8 mouse cellular contexts compared by ENCODE assay signal in the genomic region with DNA sequence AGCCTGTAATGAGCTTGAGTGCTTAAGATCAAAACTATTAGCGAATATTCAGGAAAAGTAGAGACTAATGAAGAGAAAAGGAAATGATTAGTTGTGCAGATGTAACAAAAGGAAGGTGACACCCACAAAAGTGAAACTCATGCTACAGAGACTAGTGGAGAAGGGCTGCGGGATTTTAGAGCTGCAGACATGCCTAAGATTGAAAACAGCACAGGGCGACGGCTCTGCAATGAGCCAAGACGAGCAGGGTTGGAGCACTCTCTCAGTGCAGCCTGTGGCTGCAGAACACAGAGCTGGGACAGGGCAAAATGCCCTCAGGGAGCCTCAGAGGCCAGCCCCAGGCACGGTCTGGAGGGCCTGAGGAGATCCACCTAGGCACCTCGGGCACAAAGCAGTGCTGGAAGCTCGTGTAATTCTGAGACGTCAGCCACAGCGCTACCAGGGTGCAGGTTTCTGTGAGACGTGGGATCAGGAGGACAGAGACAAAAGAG. TPM values are rescaled to one million over a fixed set of nuclear protein-coding genes. Genes with fewer than 3 reads are reported as not detected.
DNase-seq lines count a peak whose midpoint lies in the region; ATAC-seq and TF ChIP-seq lines count a peak whose summit lies in the region.

No protein-coding gene starts in this region.

- no peak overlapping the region for H3K4me3 ChIP-seq in liver, postnatal 0 days (ENCODE audit: low read depth, low read length)

- H3K9me3 ChIP-seq in liver, postnatal 0 days (ENCODE audit: low read length): no peaks in the 10 kb centered on the region

- ATAC-seq in cerebellum, adult (ENCODE audit: insufficient number of reproducible peaks, low FRiP score, low TSS enrichment): peak; percentile 45; the same call in 1 of the 2 replicates
- ATAC-seq in liver, postnatal 0 days: no peak

- H3K4me1 ChIP-seq in liver, postnatal 0 days (ENCODE audit: insufficient read depth): peaks cover 8% of the 10 kb centered on the region; the same call in 1 of the 2 replicates

- 51% methylated on average over 11 of the region's 11 CpGs for WGBS in liver, postnatal 0 days (ENCODE audit: insufficient replicate concordance)

- peak overlapping the region; percentile 46 for H3K27ac ChIP-seq in liver, postnatal 0 days (ENCODE audit: low read depth)

- H3K4me2 ChIP-seq in liver, postnatal 0 days (ENCODE audit: low read depth, low read length): peak overlapping the region; percentile 1; the same call in 1 of the 2 replicates

- no peak for TF ChIP-seq CTCF in liver, postnatal 0 days (IDR thresholded peaks at IDR 0.05; ENCODE audit: low read depth)

- H3K9ac ChIP-seq in liver, postnatal 0 days (replicated peaks): no peak overlapping the region

- H3K36me3 ChIP-seq in liver, postnatal 0 days (replicated peaks; ENCODE audit: insufficient read depth, low read length): no peaks in the 10 kb centered on the region

- intact Hi-C loops in heart, postnatal 14 days (cut with DNase I): no loop called here

- H3K27me3 ChIP-seq in liver, postnatal 0 days (ENCODE audit: insufficient read depth, low read length): no peaks in the 10 kb centered on the region

- TF ChIP-seq EP300 in liver, postnatal 0 days (IDR thresholded peaks at IDR 0.05; ENCODE audit: low read depth): no peak

- DNase-seq in cerebellum, adult 8-10 months: no peak
- DNase-seq in testis, postnatal 10 days (ENCODE audit: low spot score): peak; percentile 54
- DNase-seq in testis, postnatal 14 days (ENCODE audit: low spot score): no peak
- DNase-seq in heart, postnatal 14 days: peak; percentile 34 to 49
- no peak for DNase-seq in liver, postnatal 0 days
- DNase-seq in spleen, adult 12 weeks (ENCODE audit: low spot score): no peak
- DNase-seq in layer of hippocampus, adult 9-11 months: no peak

RNA-seq across cellular contexts. Expression of gene Cep41, which starts 18.2 kb away (rescaled TPM):
- 1 to 10 TPM; 2.9 to 3.1 TPM for total RNA-seq in heart, postnatal 14 days (2021)
- polyA plus RNA-seq in liver, postnatal 0 days (2015; fragmentation: Nextera tagmentation; extraction: Ambion mirVana): 2.8 TPM in 2 replicates

RNA-seq across cellular contexts. Expression of gene Cpa1, which starts 36.3 kb away (rescaled TPM):
- total RNA-seq in heart, postnatal 14 days (2021): 1 to 10 TPM; 1.0 to 2.4 TPM
- 0.15 and 2.7 TPM in 2 replicates for polyA plus RNA-seq in liver, postnatal 0 days (2015; fragmentation: Nextera tagmentation; extraction: Ambion mirVana)

RNA-seq across cellular contexts. Expression of gene Mest, which starts 48.0 kb away (rescaled TPM):
- 10 to 100 TPM; 51.2 to 65.0 TPM for total RNA-seq in heart, postnatal 14 days (2021)
- 117 and 119 TPM in 2 replicates for polyA plus RNA-seq in liver, postnatal 0 days (2015; fragmentation: Nextera tagmentation; extraction: Ambion mirVana)

Comparison
In these comparisons a context has a peak if more than half of its experiments do, and no peak if none do; other contexts are left out.
1. DNase-seq: peak in testis, postnatal 10 days (single experiment) and heart, postnatal 14 days (2 of 2); none in cerebellum, adult 8-10 months (single experiment), testis, postnatal 14 days (single experiment), liver, postnatal 0 days (single experiment), spleen, adult 12 weeks (single experiment) and layer of hippocampus, adult 9-11 months (single experiment).